Mouse (Mus musculus): ENCODE measurements at regions not wholly inside any gene's neighbourhood (a gene's known extent, or its start where the extent isn't known, plus 50 kb on each side); places are given as distances from the start of the nearest gene placed in this dataset.

DNA sequence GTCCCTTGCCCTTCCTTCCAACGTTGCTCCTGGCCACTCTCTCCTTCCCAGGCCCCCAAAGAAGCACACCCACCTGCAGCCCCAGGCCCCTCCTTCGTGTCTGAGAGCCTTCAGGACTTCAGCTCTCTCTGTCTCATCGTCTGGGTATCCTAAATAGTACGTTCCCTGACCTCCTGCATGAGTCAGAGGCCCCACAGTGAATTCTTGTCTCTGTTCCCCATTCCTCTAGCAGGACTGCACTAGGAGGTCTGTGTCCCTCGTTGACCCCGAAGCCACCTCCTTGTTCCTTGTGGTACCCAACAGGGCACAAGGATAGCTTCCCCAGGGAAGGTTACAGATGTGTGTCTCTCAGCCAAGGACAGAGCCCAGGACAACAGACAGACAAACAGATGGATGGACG lies 71.4 kb downstream of the Gm26897 start:
- no peak for TF ChIP-seq CTCF (IDR thresholded peaks at IDR 0.05; ENCODE audit: low read depth)
- TF ChIP-seq EP300 (optimal IDR thresholded peaks at IDR 0.05), result no peak

All from stomach, postnatal 0 days (tissue).